Mouse (Mus musculus) forebrain, embryonic 12.5 days (tissue): ENCODE results near the gene Txnrd1. TPM values are rescaled to one million over a fixed set of nuclear protein-coding genes. Genes with fewer than 3 reads are reported as not detected.
A peak's percentile ranks its signal among the peaks of the same experiment; 100 is the strongest.

Source experiments
- ATAC-seq: fragments of 200-750 bp; cut with Nextera tagmentation; 2 replicates; pipeline ENCODE4 v1.8.0; 2017; ENCODE audit warnings: moderate TSS enrichment; ENCODE audit not compliant: low FRiP score
- H3K27ac ChIP-seq: fragments of 300-500 bp; sonication (generic); 2 replicates; pipeline ENCODE4 v1.5.1; 2016; ENCODE audit warnings: mild to moderate bottlenecking
- H3K27me3 ChIP-seq: fragments of 300-500 bp; sonication (generic); 2 replicates; pipeline ENCODE4 v1.6.1; 2016; ENCODE audit warnings: mild to moderate bottlenecking
- H3K36me3 ChIP-seq: fragments of 300-500 bp; sonication (generic); replicated peaks from 2 replicates; pipeline ENCODE4 v1.6.1; 2016; ENCODE audit warnings: mild to moderate bottlenecking
- H3K4me1 ChIP-seq: fragments of 300-500 bp; sonication (generic); 2 replicates; pipeline ENCODE4 v1.6.1; 2016
- H3K4me2 ChIP-seq: fragments of 300-500 bp; sonication (generic); 2 replicates; pipeline ENCODE4 v1.6.1; 2016; ENCODE audit warnings: mild to moderate bottlenecking, moderate library complexity
- H3K4me3 ChIP-seq: fragments of 300-500 bp; sonication (generic); replicated peaks from 2 replicates; pipeline ENCODE4 v1.5.1; 2016; ENCODE audit warnings: mild to moderate bottlenecking
- H3K9ac ChIP-seq: fragments of 300-500 bp; sonication (generic); 2 replicates; pipeline ENCODE4 v1.6.1; 2016; ENCODE audit warnings: mild to moderate bottlenecking
- H3K9me3 ChIP-seq: fragments of 300-500 bp; sonication (generic); 2 replicates; pipeline ENCODE4 v1.6.1; 2016
- WGBS: fragments of 180-500 bp; shearing (Covaris S2); methylation state at CpG from one replicate; pipeline ENCODE4 v1.1.7; 2016; 5-methylcytosine and 5-hydroxymethylcytosine counted together
- polyA plus RNA-seq: library from polyadenylated mRNA; unstranded; fragments of >200 nt; fragmentation: Nextera tagmentation; extraction: Ambion mirVana; gene quantifications from 2 replicates; pipeline ENCODE4 v1.2.1, GENCODE M21; 2016

Gene Txnrd1
- polyA plus RNA-seq, 1 experiment from 2014 or later = 183 TPM

DNA sequence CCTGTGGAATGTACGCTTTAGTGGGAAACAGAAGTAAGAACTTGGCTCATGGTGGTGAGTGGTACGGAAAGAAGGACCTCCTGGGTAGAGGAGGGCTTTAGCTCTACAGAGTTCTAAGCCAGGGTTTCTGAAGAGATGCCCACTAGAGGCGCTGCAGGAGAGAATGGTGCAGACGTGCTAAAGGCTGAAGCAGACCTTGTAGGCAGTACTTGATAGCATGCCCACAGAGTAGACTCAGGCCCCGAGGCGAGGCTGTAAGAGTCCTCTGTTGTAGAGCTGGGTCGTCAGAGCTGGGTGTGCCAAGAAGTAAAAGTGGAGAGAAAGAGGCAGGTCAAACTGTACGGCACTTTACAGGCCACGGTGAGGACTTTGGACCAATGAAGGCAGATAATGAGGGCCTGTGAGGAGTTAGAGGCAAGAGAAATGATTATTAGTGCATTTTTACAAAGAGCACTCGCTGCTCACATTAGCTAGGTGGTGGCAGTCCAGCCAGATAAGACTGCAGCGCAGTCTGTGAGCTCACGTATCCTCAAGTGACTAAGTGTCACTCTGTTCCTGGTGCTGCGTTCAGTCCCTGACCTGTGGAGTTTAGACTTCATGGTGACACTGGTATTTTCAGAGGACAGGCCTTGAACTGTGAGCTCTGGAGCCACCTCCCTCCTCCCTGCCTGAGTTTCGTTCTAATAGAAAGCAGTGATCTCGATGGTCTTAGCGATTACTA is 42.5 kb downstream of the Txnrd1 start:
- peaks cover 71% of the 10 kb centered on the region for H3K36me3 ChIP-seq
- WGBS = 85% methylated on average over 16 of the region's 16 CpGs

DNA sequence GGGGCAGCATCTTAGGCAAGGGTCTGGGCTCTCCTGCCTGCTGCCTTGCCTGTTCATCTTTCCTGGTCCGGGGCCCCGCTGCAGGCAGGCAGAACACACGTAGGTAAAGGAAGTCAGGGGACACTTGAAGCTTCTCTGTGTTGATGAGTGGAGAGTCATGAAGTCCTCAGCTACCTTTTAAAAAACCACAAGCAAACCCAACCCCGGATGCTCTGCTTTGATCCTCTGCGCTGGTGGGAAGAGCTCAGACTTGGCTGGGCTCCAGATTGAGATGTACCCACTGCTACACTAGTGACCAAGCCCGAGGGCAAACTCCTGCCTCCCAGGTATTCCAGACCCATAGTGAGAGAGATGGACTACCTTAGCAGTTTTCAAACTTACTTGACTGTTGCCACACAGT is 53.6 kb downstream of the Txnrd1 start:
- no peak overlapping the region for H3K9ac ChIP-seq
- 97% methylated on average over 6 of the region's 6 CpGs for WGBS
- H3K27me3 ChIP-seq = no peaks in the 10 kb centered on the region
- no peak overlapping the region for H3K4me2 ChIP-seq
- no peaks in the 10 kb centered on the region for H3K4me1 ChIP-seq
- ATAC-seq = no peak
- no peaks in the 10 kb centered on the region for H3K9me3 ChIP-seq
- H3K36me3 ChIP-seq = peaks cover 98% of the 10 kb centered on the region
- H3K27ac ChIP-seq = no peak overlapping the region
- H3K4me3 ChIP-seq = no peak overlapping the region

More for the DNA sequence above, 42.5 kb downstream of the Txnrd1 start:
- Histone ChIP-seq H3K4me2 (no peak overlapping the region), H3K4me3 (no peak overlapping the region), H3K4me1 (no peaks in the 10 kb centered on the region), H3K9me3 (no peaks in the 10 kb centered on the region), H3K27me3 (no peaks in the 10 kb centered on the region), H3K9ac (no peak overlapping the region), H3K27ac (no peak overlapping the region)
- no peak for ATAC-seq

DNA sequence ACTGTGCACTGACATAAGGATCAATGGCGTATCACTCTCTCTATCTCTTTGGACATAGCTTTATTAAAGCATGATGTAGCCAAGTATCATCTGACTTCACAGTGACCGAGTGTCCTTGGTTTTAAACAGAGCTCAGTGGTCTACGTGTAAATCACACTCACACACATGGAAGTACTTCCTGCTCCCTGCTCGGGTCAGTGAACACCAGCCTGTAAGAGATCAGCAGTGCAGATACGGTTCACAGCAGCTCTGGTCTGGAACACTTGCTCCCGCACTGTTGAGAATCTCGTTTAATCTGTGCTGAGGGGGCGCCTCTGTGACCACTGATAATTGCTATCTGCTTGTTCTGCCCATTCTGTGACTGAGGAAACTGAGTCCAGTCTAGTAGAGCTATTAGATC is 54.8 kb downstream of the Txnrd1 start:
- H3K4me2 ChIP-seq = no peak overlapping the region
- no peak overlapping the region for H3K4me3 ChIP-seq
- H3K4me1 ChIP-seq = peaks cover 3% of the 10 kb centered on the region; the same call in 1 of the 2 replicates
- peaks cover 97% of the 10 kb centered on the region for H3K36me3 ChIP-seq
- no peaks in the 10 kb centered on the region for H3K27me3 ChIP-seq
- WGBS = 94% methylated on average over 8 of the region's 8 CpGs
- H3K27ac ChIP-seq = no peak overlapping the region
- no peak overlapping the region for H3K9ac ChIP-seq
- no peaks in the 10 kb centered on the region for H3K9me3 ChIP-seq
- ATAC-seq = no peak

DNA sequence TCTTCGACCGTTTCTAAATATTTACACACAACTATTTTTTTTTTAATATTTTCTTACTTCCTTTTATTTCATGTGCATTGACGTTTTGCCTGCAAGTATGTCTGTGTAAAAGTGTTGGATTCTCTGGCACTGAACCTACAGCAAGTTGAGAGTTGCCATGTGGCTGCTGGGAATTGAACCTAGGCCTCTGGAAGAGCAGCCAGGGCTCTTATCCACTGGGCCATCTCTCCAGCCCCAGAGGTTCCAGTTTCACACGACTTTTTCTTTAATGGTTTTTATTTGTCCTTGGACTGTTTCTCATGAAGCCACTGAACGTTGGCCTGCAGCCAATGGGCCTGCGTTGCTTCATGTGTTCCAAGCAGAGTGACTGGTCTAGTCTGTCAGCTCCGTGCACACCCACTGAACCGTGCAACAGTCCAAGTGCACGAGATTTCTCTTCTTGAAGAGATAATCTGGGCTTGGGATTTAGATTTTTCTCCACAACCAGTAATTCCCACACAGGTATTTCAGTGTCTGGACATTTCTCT is 55.8 kb downstream of the Txnrd1 start:
- no peaks in the 10 kb centered on the region for H3K27me3 ChIP-seq
- H3K9me3 ChIP-seq = no peaks in the 10 kb centered on the region
- 84% methylated on average over 9 of the region's 9 CpGs for WGBS
- peaks cover 90% of the 10 kb centered on the region for H3K36me3 ChIP-seq
- H3K9ac ChIP-seq = no peak overlapping the region
- no peak for ATAC-seq
- peaks cover 4% of the 10 kb centered on the region; the same call in 1 of the 2 replicates for H3K4me1 ChIP-seq
- no peak overlapping the region for H3K4me3 ChIP-seq
- no peak overlapping the region for H3K27ac ChIP-seq
- H3K4me2 ChIP-seq = no peak overlapping the region

DNA sequence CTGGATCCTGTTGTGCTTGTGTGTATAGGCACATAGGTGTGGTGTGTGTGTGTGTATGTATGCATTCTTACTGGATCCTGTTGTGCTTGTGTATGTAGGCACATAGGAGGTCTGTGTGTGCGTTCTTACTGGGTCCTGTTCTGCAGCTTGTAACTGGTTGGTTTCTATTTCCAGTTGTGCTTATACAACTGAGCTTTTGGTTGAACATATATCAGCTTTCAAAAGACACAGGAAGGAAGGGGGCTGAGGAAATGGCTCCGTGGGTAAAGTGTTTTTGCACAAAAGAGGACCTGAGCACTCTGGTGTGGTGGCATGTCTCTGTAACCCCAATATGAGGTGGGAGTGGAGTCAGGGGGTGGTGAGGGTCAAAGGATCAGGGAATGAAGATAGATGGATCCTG is 57.2 kb downstream of the Txnrd1 start:
- ATAC-seq = no peak
- Histone ChIP-seq H3K9me3 (no peaks in the 10 kb centered on the region), H3K9ac (no peak overlapping the region), H3K4me3 (no peak overlapping the region), H3K27me3 (no peaks in the 10 kb centered on the region), H3K27ac (no peak overlapping the region), H3K4me1 (peaks cover 6% of the 10 kb centered on the region; the same call in 1 of the 2 replicates), H3K36me3 (peaks cover 89% of the 10 kb centered on the region), H3K4me2 (no peak overlapping the region)
- WGBS = 87% methylated on average over 2 of the region's 2 CpGs

DNA sequence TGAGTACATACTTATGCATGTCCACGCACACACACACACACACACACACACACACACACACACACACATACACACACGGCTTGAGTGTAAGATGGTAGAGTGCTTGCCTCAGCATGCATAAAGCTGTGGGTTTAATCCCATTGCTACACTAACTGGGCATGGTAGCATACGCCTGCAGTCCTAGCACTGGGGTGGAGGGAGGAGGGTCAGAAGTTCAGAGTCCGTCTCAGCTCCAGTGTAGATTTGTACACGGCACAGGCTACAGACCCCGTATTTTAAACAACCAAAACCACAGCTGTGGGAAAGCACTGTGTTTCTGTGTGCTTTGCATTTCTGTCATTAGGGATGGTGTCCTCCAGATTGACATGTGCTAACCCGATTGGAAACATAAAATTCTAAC is 57.7 kb downstream of the Txnrd1 start:
- peaks cover 89% of the 10 kb centered on the region for H3K36me3 ChIP-seq
- no peak overlapping the region for H3K27ac ChIP-seq
- H3K9me3 ChIP-seq = no peaks in the 10 kb centered on the region
- 89% methylated on average over 7 of the region's 7 CpGs for WGBS
- H3K4me2 ChIP-seq = no peak overlapping the region
- ATAC-seq = no peak
- peaks cover 6% of the 10 kb centered on the region; the same call in 1 of the 2 replicates for H3K4me1 ChIP-seq
- no peaks in the 10 kb centered on the region for H3K27me3 ChIP-seq
- H3K4me3 ChIP-seq = no peak overlapping the region
- H3K9ac ChIP-seq = no peak overlapping the region

DNA sequence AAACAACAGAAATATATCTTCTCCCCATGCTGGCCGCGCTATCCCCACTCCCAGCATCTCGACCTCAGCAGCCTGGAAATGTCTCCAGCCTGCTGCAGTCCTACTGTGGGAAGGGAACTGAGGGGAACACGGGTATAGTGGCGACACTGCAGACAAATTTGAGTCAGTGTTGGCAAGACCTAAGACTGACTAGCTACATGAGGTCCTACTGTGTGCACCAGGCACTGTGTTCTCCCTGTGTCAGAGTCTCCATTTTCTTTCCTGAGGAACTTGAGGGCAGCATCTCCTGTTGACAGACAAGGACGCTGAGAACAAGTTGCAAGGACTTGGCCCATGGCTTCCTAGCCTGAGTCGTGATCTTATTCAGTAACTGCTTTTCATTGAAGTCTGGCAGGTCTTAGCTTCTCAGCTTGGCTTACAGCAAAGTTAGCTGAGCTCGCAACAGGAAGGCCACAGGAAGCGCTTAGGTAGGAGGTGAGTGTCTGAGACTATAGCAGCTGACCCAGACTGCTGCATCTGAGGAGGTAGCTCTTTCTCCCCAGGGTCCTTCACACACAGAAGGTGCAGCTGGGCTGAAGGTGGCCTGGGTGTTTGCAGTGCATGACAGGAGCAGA is 58.8 kb downstream of the Txnrd1 start:
- Histone ChIP-seq H3K4me1 (peaks cover 6% of the 10 kb centered on the region; the same call in 1 of the 2 replicates), H3K4me2 (no peak overlapping the region), H3K27ac (no peak overlapping the region), H3K27me3 (no peaks in the 10 kb centered on the region), H3K9me3 (no peaks in the 10 kb centered on the region), H3K4me3 (no peak overlapping the region), H3K36me3 (peaks cover 89% of the 10 kb centered on the region), H3K9ac (no peak overlapping the region)
- 88% methylated on average over 9 of the region's 9 CpGs for WGBS
- ATAC-seq = no peak

DNA sequence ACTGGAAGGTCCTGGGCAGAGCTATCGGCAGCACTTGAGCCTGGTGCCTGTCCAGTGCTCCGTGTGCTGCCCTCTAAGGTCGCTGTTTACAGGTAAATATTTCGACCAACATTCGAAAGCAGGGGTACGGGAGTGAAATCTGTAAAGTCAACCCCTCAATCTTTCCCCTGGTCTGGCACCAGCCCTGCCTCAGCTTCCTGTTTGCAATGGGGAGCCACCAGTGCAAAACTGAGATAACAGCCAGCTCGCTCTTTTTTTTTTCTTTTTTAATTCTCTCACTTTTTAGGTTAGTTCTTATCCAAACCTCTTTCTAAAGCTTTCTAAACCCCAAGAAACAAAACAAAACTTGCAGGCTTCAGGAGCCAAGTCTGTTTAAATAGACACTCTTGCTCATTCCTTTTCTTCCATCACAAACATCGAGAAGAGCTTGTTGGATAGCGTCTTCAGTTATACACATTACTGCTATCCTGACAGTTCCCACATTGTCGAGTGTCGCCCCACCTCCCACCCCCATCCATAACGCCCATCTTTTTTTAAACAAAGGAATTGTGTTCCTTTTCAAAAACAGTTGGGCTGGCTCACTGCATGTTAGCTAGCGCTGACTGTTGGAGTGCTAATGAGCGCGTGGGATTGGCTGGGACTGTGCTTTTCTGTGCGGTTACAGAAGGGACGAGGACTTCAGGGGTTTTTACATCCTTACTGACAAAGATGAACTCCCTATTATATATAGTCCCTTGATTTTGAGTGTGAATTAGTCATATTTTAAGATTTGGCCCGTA is 60.3 kb downstream of the Txnrd1 start:
- H3K9ac ChIP-seq = no peak overlapping the region
- no peaks in the 10 kb centered on the region for H3K9me3 ChIP-seq
- H3K4me3 ChIP-seq = no peak overlapping the region
- H3K27me3 ChIP-seq = no peaks in the 10 kb centered on the region
- peaks cover 6% of the 10 kb centered on the region; the same call in 1 of the 2 replicates for H3K4me1 ChIP-seq
- H3K36me3 ChIP-seq = peaks cover 80% of the 10 kb centered on the region
- no peak overlapping the region for H3K4me2 ChIP-seq
- ATAC-seq = no peak
- 74% methylated on average over 18 of the region's 18 CpGs for WGBS
- 0 out of 2 replicates have a peak overlapping the region, but pooled peaks have one; percentile 9 for H3K27ac ChIP-seq

DNA sequence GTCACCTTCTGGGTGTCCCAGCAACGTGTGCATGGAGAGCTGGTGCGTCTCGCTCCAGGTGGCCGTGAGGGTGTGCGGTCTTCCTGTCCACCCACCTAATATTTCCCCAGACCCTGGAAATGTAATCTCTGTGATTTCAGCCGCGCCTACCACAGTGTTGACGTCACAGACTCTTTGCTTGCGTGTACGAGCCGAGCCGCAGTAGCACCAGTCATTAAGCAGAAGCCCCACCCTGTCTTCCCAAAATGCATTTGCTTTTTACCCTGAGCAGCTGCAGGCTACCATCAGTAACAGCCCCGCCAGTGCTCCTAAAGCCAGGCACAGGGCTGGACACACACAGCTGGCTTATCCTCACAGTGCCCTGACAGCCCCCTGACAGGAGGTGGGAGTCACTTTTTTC is 64.2 kb downstream of the Txnrd1 start:
- no peak overlapping the region for H3K4me2 ChIP-seq
- H3K27me3 ChIP-seq = no peaks in the 10 kb centered on the region
- peaks cover 20% of the 10 kb centered on the region for H3K4me1 ChIP-seq
- no peaks in the 10 kb centered on the region for H3K9me3 ChIP-seq
- no peak overlapping the region for H3K27ac ChIP-seq
- no peak for ATAC-seq
- no peak overlapping the region for H3K4me3 ChIP-seq
- H3K9ac ChIP-seq = no peak overlapping the region
- peaks cover 47% of the 10 kb centered on the region for H3K36me3 ChIP-seq
- 93% methylated on average over 13 of the region's 13 CpGs for WGBS

DNA sequence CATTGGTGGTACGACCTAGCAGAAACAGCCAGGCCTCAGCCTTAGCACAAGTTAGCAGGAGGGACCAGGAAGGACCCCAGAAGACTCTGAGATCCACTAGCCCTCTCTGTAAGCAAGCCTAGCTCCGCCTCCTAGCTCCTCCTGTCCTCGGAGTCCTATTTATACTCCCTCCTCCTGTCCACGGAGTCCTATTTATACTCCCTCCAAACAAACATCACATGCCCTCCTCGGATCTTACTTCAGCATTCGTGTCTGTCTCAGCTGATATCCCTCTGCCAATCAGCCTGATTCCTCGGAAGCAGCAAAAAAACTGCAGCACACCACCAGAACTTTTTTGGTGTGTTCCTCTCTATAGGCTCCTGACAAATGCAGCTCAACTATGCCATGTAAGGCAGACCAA is 65.1 kb downstream of the Txnrd1 start:
- Histone ChIP-seq H3K4me2 (no peak overlapping the region), H3K9ac (no peak overlapping the region), H3K4me3 (no peak overlapping the region), H3K36me3 (peaks cover 40% of the 10 kb centered on the region), H3K27me3 (no peaks in the 10 kb centered on the region), H3K9me3 (no peaks in the 10 kb centered on the region), H3K4me1 (peaks cover 20% of the 10 kb centered on the region), H3K27ac (no peak overlapping the region)
- 66% methylated on average over 7 of the region's 7 CpGs for WGBS
- ATAC-seq = no peak

DNA sequence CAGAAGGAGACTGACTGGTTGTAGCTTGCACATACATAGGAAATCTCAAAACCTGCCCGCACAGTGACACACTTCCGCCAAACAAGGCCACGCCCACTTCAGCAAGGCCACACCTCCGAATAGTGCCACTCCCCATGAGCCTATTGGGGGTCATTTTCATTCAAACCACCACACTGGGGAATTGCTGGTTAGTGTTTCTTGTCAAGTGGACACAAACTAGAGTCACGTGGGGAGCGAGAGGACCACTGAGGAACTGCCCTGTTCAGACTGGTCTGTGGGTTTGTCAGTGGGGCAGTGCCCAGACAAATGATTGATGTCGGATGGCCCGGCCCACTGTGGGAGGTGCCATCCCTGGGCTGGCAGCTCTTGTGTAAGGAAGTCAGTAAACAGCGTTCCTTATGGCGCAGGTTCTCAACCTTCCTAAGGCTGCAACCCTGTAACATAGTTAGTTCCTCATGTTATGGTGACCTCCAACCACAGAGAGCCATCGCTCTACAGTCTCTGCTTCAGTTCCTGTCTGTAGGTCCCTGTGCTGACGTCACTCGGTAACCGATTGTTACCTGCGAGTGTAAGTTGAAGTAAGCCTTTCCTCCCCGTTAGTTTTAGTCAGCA is 66.2 kb downstream of the Txnrd1 start:
- Histone ChIP-seq H3K4me1 (peaks cover 17% of the 10 kb centered on the region), H3K9me3 (no peaks in the 10 kb centered on the region), H3K4me3 (no peak overlapping the region), H3K9ac (no peak overlapping the region), H3K27me3 (no peaks in the 10 kb centered on the region), H3K36me3 (peaks cover 36% of the 10 kb centered on the region), H3K27ac (peak overlapping the region; percentile 47; the same call in 1 of the 2 replicates), H3K4me2 (peak overlapping the region; percentile 32)
- WGBS = 39% methylated on average over 16 of the region's 16 CpGs
- peak; percentile 44 for ATAC-seq

DNA sequence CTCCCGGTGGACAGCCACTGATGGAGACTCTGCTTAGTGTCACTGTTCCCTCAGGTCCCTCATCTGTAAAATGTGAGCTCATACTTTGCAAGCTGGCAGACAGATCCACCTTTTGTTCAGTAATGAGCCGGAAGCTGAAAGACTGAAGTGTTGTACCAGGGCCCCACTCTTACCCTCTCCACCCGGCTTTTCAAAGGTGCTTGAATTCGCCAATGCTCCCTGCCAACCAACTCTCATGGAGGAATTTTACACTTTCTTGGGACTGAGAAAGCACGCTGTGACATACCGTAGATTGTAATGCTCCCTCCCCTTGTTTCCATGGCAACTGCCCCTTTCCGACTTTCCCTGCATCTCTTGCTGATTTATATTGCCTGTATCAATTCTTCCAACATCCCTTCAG is 66.8 kb downstream of the Txnrd1 start:
- peak; percentile 59 for ATAC-seq
- H3K4me3 ChIP-seq = no peak overlapping the region
- H3K9me3 ChIP-seq = no peaks in the 10 kb centered on the region
- H3K4me1 ChIP-seq = peaks cover 17% of the 10 kb centered on the region
- H3K9ac ChIP-seq = no peak overlapping the region
- no peaks in the 10 kb centered on the region for H3K27me3 ChIP-seq
- H3K4me2 ChIP-seq = peak overlapping the region; percentile 32
- peaks cover 29% of the 10 kb centered on the region for H3K36me3 ChIP-seq
- H3K27ac ChIP-seq = peak overlapping the region; percentile 47; the same call in 1 of the 2 replicates
- WGBS = 11% methylated on average over 7 of the region's 7 CpGs
